Mouse (Mus musculus): ENCODE data around the gene Rnf24. TPM values are rescaled to one million over a fixed set of nuclear protein-coding genes. Genes with fewer than 3 reads are reported as not detected.

The Rnf24 gene
- total RNA-seq, 2 experiments from 2014 or later: 0.82 to 1.6 TPM

DNA sequence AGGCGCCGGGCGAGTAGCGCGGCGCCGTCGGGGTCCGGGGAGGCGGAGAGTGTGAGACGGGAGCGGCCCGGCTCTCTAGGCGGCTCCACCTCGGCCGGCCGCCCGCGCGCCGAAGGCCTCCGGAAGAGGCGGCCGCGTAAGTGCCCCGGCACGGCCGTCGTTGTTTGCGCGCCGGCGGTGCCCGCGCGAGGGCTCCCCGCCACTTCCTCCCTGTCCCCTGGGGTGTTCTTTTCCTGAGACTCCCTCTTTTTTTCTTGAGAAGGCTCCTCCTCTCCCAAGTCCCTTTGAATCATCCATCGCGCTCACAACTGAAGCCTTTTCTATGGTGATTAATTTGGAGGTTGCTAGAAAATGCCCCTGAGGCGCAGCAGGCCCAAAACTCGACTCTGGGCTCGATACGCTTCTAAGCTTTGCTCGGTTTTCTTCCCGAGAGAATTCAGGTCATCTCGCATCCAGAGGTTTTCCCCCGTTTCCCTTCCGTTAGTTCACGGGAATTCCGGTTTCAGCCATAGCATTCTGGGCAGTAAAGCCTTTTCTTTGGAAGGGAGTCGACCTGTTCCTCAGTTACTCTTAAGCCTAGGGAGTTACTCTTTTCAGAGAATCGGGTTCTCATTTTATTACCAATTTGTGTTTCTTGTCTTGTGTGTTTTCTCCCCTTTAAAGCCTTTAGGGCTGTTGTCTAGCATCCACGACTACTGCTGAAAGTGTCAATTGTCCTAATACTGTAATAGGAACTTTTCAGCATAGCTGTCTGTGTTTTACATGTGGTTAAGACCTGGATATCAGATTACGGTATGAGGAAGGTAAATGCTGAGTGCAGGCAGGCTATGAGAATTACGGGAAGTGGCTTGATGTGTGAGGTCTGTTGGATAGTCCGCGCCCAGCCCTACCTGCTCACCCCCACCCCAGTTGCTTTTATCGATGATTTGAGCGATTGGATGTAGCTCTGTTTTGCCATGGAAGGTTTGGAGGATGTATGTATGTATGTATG is 89.7 kb downstream of the Rnf24 start:
- DNase-seq: no peak

DNA sequence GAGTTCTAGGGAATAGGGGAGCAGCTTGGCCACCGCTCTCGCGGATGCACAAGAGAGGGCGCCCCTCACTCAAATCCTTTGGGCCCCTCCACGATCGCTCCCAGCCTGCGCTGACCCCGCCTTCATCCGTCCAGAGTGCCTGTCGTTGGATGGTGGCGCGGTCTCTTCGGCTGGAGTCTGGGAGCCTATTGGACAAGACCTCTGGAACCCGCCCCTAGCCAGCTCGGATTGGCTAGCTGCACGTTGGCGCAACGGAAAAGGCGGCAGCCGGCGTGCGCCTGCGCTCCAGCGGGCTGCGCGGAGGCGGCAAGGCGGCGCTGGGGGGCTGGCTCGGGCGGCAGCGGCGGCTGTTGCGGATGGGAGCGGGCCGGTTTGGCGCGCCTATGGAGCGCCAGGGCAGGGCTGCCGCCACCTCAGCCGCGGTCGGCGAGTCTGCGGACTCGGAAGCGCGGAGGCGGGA is 90.4 kb downstream of the Rnf24 start, which contains the start of gene Pank2:
Gene Pank2, plus strand, starts transcription at position 283 of the 460 bp plus-strand sequence.
- peak; percentile 98 for DNase-seq

DNA sequence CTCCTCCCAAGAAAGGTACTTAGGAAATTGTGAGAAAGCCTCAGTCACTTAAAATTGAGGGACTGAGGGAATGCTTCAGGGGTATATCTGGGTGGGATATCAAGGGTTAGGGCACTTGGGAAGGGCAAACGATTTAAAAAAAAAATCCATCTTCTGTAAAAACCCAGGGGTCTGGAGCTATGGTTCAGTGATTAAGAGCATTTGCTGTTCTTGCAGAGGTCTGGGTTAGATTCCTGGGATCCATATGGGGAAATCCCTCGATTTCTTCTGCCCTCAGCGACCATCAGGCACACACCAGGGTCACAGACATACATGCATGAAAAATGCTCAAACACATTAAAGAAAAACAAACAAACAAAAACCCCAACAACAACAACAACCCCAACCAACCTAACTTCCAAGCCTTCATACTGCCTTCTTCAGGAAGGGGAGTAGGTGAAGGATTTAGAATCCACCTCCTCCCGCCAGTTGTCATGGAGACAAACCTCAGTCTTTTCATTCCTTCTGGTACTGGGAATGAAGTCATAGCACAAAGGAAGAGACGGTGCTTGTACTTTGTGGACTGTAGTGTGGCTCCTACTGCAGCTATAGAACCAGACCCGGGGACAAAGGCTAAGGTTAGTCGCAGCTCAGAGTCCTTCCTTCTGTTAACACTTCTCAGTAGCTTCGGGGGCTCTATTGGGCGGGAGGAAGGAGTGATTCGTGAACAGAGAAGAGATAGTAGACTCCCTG is 91.0 kb downstream of the Rnf24 start:
- no peak for DNase-seq

DNA sequence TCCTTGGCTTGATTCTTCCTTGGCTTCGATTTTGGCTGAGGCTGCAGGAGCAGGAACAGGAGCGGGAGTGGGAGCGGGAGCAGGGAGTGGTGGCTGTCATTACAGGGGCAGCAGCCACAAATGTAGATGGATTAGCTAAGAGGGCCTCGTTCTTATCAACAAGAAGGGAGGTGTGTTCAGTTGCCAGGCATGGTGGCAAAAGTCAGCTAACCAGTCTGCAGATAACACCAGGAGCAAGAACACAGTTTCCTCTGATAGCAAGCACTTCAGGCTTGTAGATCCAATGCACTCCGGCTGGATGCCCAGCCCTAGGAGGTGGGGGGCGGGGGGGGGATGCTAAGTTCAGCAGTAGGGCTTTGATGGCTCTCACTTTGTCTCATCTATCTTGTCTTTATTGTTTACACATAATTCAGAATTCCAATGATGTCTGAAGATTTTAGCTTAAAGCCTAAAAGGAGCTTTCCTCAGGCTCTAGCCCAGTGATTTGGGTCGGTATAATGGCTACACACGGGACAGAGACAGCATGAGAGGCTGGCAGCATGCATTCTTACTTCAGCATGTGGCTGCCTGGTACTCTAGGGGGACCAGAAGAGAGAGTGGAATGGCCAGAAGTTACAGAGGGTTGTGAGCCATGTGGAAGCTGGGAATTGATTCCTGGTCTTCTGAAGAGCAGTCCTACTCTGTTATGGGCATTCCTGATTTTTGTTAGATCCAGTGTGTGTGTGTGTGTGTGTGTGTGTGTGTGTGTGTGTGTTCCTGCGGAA is 92.0 kb downstream of the Rnf24 start:
- DNase-seq: no peak

DNA sequence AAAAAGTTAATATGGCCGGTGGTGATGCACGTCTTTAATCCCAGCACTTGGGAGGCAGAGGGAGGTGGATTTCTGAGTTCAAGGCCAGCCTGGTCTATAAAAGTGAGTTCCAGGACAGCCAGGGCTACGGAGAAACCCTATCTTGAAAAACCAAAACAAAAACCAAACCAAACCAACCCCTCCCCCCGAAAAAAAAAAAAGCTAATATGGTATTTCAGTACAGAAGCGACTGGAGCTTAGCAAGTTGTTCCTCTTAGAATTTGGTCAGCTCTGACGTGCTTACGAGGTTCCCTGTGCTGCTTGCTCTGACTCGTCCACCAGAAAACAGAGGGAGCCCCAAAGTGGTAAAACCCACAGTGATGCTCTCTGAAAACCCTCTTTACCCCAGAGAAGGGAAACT is 94.0 kb downstream of the Rnf24 start:
- DNase-seq: no peak

DNA sequence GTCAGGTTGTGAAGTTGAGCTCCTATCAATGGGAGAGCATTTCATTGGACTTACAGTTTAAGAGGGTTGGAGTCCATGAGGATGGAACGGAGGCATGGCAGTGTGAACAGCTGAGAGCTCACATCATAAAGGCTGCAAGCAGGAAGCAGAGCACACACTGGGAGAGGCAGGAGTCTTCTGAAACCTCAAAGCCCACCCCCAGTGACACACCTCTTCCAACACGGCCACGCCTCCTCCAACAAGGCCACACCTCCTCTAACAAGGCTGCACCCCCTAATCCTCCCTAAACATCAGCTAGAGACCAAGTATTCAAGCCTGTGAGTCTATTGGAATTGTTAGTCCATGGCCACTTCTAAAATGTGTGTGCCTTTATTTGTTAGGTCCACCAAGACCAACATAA is 97.0 kb downstream of the Rnf24 start:
- DNase-seq: no peak

DNA sequence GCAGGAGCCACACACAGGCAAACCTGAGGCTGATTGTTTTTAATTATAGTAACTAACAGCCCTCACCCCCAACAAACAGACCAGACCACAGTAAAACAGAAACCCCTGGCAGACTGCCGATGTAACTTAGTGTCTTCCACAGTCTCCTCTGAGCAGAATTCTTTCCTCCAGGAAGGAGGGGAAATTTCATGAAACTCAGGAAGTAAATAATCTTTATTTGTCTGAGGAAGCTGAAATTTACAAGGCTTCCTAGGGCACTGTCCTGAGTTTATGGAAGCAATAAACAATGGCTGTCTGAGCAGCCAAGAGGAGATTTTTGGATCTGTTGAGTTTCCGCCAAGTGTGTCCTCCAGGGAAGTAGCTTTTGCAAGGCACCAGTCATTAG is 98.4 kb downstream of the Rnf24 start:
- no peak for DNase-seq

DNA sequence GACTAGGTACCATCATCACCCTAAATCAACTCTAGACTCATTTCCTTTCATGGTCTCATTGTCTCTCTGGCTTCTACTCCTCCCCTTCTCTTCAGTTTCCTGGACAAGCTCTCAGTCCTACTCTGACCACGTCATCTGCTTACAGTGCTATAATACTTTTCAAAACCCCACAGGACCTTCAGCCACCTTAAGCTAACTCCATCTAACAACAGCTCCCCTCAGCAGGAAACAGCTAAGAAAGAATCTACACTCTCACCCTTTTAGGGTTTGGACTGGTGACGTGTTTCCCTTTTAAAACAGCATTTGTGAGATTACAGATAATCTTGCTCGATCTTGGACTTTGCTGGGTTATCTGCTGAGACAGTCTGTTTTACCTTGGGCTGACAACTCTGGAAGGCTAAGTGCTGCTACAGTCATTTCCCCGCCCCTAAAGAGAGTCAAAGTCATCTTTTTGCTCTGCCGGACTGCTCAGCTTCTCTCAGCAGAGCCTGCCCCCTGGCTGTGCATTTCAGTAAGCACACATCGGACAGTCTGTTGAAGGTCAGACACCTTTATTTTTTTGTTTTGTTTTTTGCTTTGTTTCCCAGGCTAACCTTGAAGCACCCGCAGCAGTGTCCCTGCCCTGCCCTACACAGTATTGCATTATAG is 98.9 kb downstream of the Rnf24 start:
- DNase-seq: peak; percentile 48

Small RNA genes lying within 50 kb of the gene (microRNA-seq; reads per million reads assigned to microRNA genes)
- 8.1 to 10.1 reads per million in 2 experiments for gene Mir103-2 (ENCODE audit: borderline replicate concordance in 2 of 2)

Other genes with a start within 250 kb of the Rnf24 start
- 10 to 100 TPM; 14.5 to 16.6 TPM for gene Hspa12b, start 225.6 kb downstream of the Rnf24 start, total RNA-seq (2021)
- gene Gm11037, start 219.4 kb downstream of the Rnf24 start, total RNA-seq (2021): not detected
- gene 1700037H04Rik, start 192.8 kb downstream of the Rnf24 start, total RNA-seq (2021): 1 to 10 TPM; 3.3 to 6.6 TPM
- gene Cenpb, start 172.8 kb downstream of the Rnf24 start, total RNA-seq (2021): 10 to 100 TPM; 58.9 to 61.8 TPM
- 1 to 10 TPM; 1.5 to 4.8 TPM for gene Cdc25b, start 165.9 kb downstream of the Rnf24 start, total RNA-seq (2021)
- 1 to 10 TPM; 1.9 to 2.1 TPM for gene Spef1, start 165.6 kb downstream of the Rnf24 start, total RNA-seq (2021)
- gene Ap5s1, start 145.8 kb downstream of the Rnf24 start, total RNA-seq (2021): 10 to 100 TPM; 18.2 to 20.1 TPM
- gene Mavs, start 118.8 kb downstream of the Rnf24 start, total RNA-seq (2021): 10 to 100 TPM; 40.5 to 47.4 TPM
- 10 to 100 TPM; 22.5 to 26.4 TPM for gene Pank2, start 90.4 kb downstream of the Rnf24 start, total RNA-seq (2021)
- gene Smox, start 138.6 kb upstream of the Rnf24 start, total RNA-seq (2021): 10 to 100 TPM; 63.0 to 69.6 TPM
- 1 to 10 TPM in 1 of 2 experiments, under 1 TPM in 1; 0.74 to 1.2 TPM for gene Adra1d, start 209.4 kb upstream of the Rnf24 start, total RNA-seq (2021)

All from gastrocnemius, postnatal 25 days (tissue).